In genomic region chr3:130104471-130104870, GRCm38 (mm10) we compare ENCODE assay signal across 21 mouse cellular contexts. TPM values are rescaled to one million over a fixed set of nuclear protein-coding genes. Genes with fewer than 3 reads are reported as not detected.
DNase-seq lines count a peak whose midpoint lies in the region; ATAC-seq lines count a peak whose summit lies in the region.
"Had no signal": no experiment of that assay in that cellular context is flagged by ENCODE, and none has a peak within 500 bp of the region (broad histone marks: within the 10 kb centered on the region; RNA-seq: fewer than 3 reads in every experiment).

No protein-coding gene starts in this region.

- no peaks in the 10 kb centered on the region for H3K36me3 ChIP-seq in heart, embryonic 10.5 days
- no peaks in the 10 kb centered on the region for H3K36me3 ChIP-seq in heart, embryonic 11.5 days (ENCODE audit: control insufficient read depth, insufficient read depth, low read length)
- no peaks in the 10 kb centered on the region for H3K36me3 ChIP-seq in lung, embryonic 15.5 days
- no peaks in the 10 kb centered on the region for H3K36me3 ChIP-seq in limb, embryonic 13.5 days
- H3K36me3 ChIP-seq: embryonic facial prominence, embryonic 12.5 days; hindbrain, embryonic 15.5 days; liver, embryonic 15.5 days; midbrain, embryonic 12.5 days; neural tube, embryonic 15.5 days had no signal

- DNase-seq in heart, embryonic 10.5 days (ENCODE audit: low spot score), result peak; percentile 60
- no peak for DNase-seq in lung, adult 18-20 months
- DNase-seq in lung, postnatal 36 days, result peak; percentile 13
- no peak for DNase-seq in thymus, postnatal 4 days
- DNase-seq: adrenal gland, postnatal 36 days; cerebellum, adult 11-12 months; cerebellum, postnatal 10 days; forebrain, postnatal 0 days; heart, postnatal 4 days; kidney, adult 9 months; liver; right cerebral cortex, adult 18-20 months had no signal

- ATAC-seq in heart, embryonic 11.5 days (replicated peaks; ENCODE audit: insufficient number of reproducible peaks, low FRiP score, low TSS enrichment), result no peak
- no peak for ATAC-seq in lung, embryonic 15.5 days (ENCODE audit: borderline replicate concordance, extremely low read depth, low FRiP score, low TSS enrichment)
- no peak for ATAC-seq in limb, embryonic 13.5 days (ENCODE audit: low FRiP score, low read depth)
- ATAC-seq: CD4-positive, CD25-positive, alpha-beta regulatory T cell, adult 4 months; forebrain, postnatal 0 days had no signal

- H3K27ac ChIP-seq in heart, embryonic 10.5 days, result no peak overlapping the region
- no peak overlapping the region for H3K27ac ChIP-seq in heart, embryonic 11.5 days (ENCODE audit: low read depth, low read length)
- H3K27ac ChIP-seq in lung, embryonic 15.5 days, result no peak overlapping the region
- H3K27ac ChIP-seq in limb, embryonic 13.5 days, result no peak overlapping the region
- H3K27ac ChIP-seq: embryonic facial prominence, embryonic 12.5 days; hindbrain, embryonic 15.5 days; liver, embryonic 15.5 days; midbrain, embryonic 12.5 days; neural tube, embryonic 15.5 days had no signal

- no peak overlapping the region for H3K9ac ChIP-seq in heart, embryonic 11.5 days (ENCODE audit: low read depth, low read length)
- H3K9ac ChIP-seq in lung, embryonic 15.5 days, result no peak overlapping the region
- H3K9ac ChIP-seq in limb, embryonic 13.5 days, result no peak overlapping the region
- H3K9ac ChIP-seq: embryonic facial prominence, embryonic 12.5 days; forebrain, postnatal 0 days; hindbrain, embryonic 15.5 days; liver, embryonic 15.5 days; midbrain, embryonic 12.5 days; neural tube, embryonic 15.5 days had no signal

- H3K9me3 ChIP-seq in heart, embryonic 10.5 days, result no peaks in the 10 kb centered on the region
- H3K9me3 ChIP-seq in heart, embryonic 11.5 days (replicated peaks; ENCODE audit: control insufficient read depth, low read length), result no peaks in the 10 kb centered on the region
- H3K9me3 ChIP-seq in lung, embryonic 15.5 days, result no peaks in the 10 kb centered on the region
- H3K9me3 ChIP-seq in limb, embryonic 13.5 days, result no peaks in the 10 kb centered on the region
- H3K9me3 ChIP-seq: embryonic facial prominence, embryonic 12.5 days; hindbrain, embryonic 15.5 days; liver, embryonic 15.5 days; midbrain, embryonic 12.5 days; neural tube, embryonic 15.5 days had no signal

- no peaks in the 10 kb centered on the region for H3K4me1 ChIP-seq in heart, embryonic 10.5 days
- no peaks in the 10 kb centered on the region for H3K4me1 ChIP-seq in heart, embryonic 11.5 days (ENCODE audit: control insufficient read depth, insufficient read depth, low read length)
- no peaks in the 10 kb centered on the region for H3K4me1 ChIP-seq in lung, embryonic 15.5 days
- H3K4me1 ChIP-seq in limb, embryonic 13.5 days, result peaks cover 18% of the 10 kb centered on the region
- H3K4me1 ChIP-seq: embryonic facial prominence, embryonic 12.5 days; hindbrain, embryonic 15.5 days; liver, embryonic 15.5 days; midbrain, embryonic 12.5 days; neural tube, embryonic 15.5 days had no signal

- no peak overlapping the region for H3K4me3 ChIP-seq in heart, embryonic 10.5 days
- no peak overlapping the region for H3K4me3 ChIP-seq in heart, embryonic 11.5 days (ENCODE audit: low read depth, low read length)
- H3K4me3 ChIP-seq in lung, embryonic 15.5 days, result no peak overlapping the region
- peak overlapping the region; percentile 7; the same call in 1 of the 2 replicates for H3K4me3 ChIP-seq in limb, embryonic 13.5 days
- H3K4me3 ChIP-seq: embryonic facial prominence, embryonic 12.5 days; hindbrain, embryonic 15.5 days; liver, embryonic 15.5 days; midbrain, embryonic 12.5 days; neural tube, embryonic 15.5 days had no signal

- H3K27me3 ChIP-seq in heart, embryonic 10.5 days (ENCODE audit: insufficient read depth, poor library complexity, severe bottlenecking), result no peaks in the 10 kb centered on the region
- no peaks in the 10 kb centered on the region for H3K27me3 ChIP-seq in heart, embryonic 11.5 days (ENCODE audit: control insufficient read depth, insufficient read depth, low read length)
- H3K27me3 ChIP-seq in lung, embryonic 15.5 days, result no peaks in the 10 kb centered on the region
- no peaks in the 10 kb centered on the region for H3K27me3 ChIP-seq in limb, embryonic 13.5 days
- H3K27me3 ChIP-seq: embryonic facial prominence, embryonic 12.5 days; hindbrain, embryonic 15.5 days; liver, embryonic 15.5 days; midbrain, embryonic 12.5 days; neural tube, embryonic 15.5 days had no signal

- H3K4me2 ChIP-seq in heart, embryonic 11.5 days, result no peak overlapping the region
- H3K4me2 ChIP-seq in lung, embryonic 15.5 days, result peak overlapping the region; percentile 22
- peak overlapping the region; percentile 51 for H3K4me2 ChIP-seq in limb, embryonic 13.5 days (replicated peaks)
- H3K4me2 ChIP-seq: embryonic facial prominence, embryonic 12.5 days; hindbrain, embryonic 15.5 days; liver, embryonic 15.5 days; midbrain, embryonic 12.5 days; neural tube, embryonic 15.5 days had no signal

- 61% methylated on average over 9 of the region's 9 CpGs for WGBS in heart, embryonic 10.5 days
- 64% methylated on average over 9 of the region's 9 CpGs for WGBS in heart, embryonic 11.5 days (ENCODE audit: insufficient replicate concordance)
- WGBS in lung, embryonic 15.5 days, result 42% methylated on average over 9 of the region's 9 CpGs
- WGBS in limb, embryonic 13.5 days, result 24% methylated on average over 9 of the region's 9 CpGs

RNA-seq across cellular contexts. Expression of gene Col25a1, which starts 26.8 kb away (rescaled TPM):
- polyA plus RNA-seq in heart, embryonic 10.5 days (2016; fragmentation: Nextera tagmentation; extraction: Ambion mirVana), result 1.4 and 3.9 TPM in 2 replicates
- polyA plus RNA-seq in heart, embryonic 11.5 days (2014; fragmentation: Nextera tagmentation; extraction: Ambion mirVana), result 2.7 and 3.0 TPM in 2 replicates
- polyA plus RNA-seq in lung, embryonic 15.5 days (2015; fragmentation: Nextera tagmentation; extraction: Ambion mirVana), result 14.5 and 17.5 TPM in 2 replicates
- 21.9 and 25.0 TPM in 2 replicates for polyA plus RNA-seq in limb, embryonic 13.5 days (2015; fragmentation: Nextera tagmentation; extraction: Ambion mirVana)

RNA-seq across cellular contexts. Expression of gene Sec24b, which starts 43.1 kb away (rescaled TPM):
- polyA plus RNA-seq in heart, embryonic 10.5 days (2016; fragmentation: Nextera tagmentation; extraction: Ambion mirVana), result 33.6 and 34.9 TPM in 2 replicates
- 27.1 and 27.9 TPM in 2 replicates for polyA plus RNA-seq in heart, embryonic 11.5 days (2014; fragmentation: Nextera tagmentation; extraction: Ambion mirVana)
- 28.6 and 29.8 TPM in 2 replicates for polyA plus RNA-seq in lung, embryonic 15.5 days (2015; fragmentation: Nextera tagmentation; extraction: Ambion mirVana)
- 33.1 and 34.7 TPM in 2 replicates for polyA plus RNA-seq in limb, embryonic 13.5 days (2015; fragmentation: Nextera tagmentation; extraction: Ambion mirVana)

Comparison
In these comparisons a context has a peak if more than half of its experiments do, and no peak if none do; other contexts are left out.
1. DNase-seq: peak in heart, embryonic 10.5 days (single experiment) and lung, postnatal 36 days (single experiment); none in lung, adult 18-20 months (0 of 2) and thymus, postnatal 4 days (single experiment).